Mouse (Mus musculus) frontal cortex, postnatal 10 days (tissue): ENCODE results near the gene Macf1.

ENCODE experiments used
- DNase-seq, 2 experiments: peaks; one replicate each; pipeline ENCODE4 v3.0.0; 2022; ENCODE audit warnings: low spot score in 2 of 2, mixed read lengths in 1 of 2

Macf1 gene

GRCm38 (mm10) chr4:123308292-123308691 lies 375.9 kb downstream of the Macf1 start:
- no peak for DNase-seq

DNA sequence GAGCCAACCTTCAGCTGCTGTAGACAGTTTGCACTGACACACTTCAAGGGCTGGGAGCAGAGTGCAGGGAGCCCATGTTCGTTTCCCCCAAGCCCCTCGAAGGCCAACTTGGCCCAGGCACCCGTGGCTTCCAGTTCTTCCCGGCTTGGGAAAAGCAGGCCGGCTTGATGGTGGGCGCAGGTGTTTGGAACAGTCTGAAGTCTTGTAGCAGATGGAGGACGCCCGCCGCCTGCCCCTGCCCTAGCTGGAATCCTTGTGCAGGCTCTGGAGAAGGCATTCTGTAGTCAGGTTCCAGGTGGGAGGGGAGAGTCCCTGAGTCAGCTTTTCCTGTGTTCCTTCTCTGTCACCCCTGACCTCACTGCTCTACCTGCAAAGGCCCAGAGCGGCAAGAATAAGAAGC lies 377.2 kb downstream of the Macf1 start:
- DNase-seq = no peak

GRCm38 (mm10) chr4:123305789-123306188 lies 378.4 kb downstream of the Macf1 start:
- DNase-seq = no peak
